ENCODE assay signal across 35 mouse cellular contexts in genomic region chr3:37152274-37152673, GRCm38 (mm10). TPM values are rescaled to one million over a fixed set of nuclear protein-coding genes. Genes with fewer than 3 reads are reported as not detected.
A peak's percentile ranks its signal among the peaks of the same experiment; 100 is the strongest.
DNase-seq lines count a peak whose midpoint lies in the region; ATAC-seq and TF ChIP-seq lines count a peak whose summit lies in the region.
"Had no signal": no experiment of that assay in that cellular context is flagged by ENCODE, and none has a peak within 500 bp of the region (broad histone marks: within the 10 kb centered on the region; RNA-seq: fewer than 3 reads in every experiment).

No protein-coding gene starts in this region.

- H3K4me2 ChIP-seq in liver, postnatal 0 days (ENCODE audit: low read depth, low read length) = no peak overlapping the region
- H3K4me2 ChIP-seq: embryonic facial prominence, embryonic 12.5 days; heart, embryonic 15.5 days; hindbrain, embryonic 13.5 days; neural tube, embryonic 15.5 days had no signal

- H3K27me3 ChIP-seq in liver, postnatal 0 days (ENCODE audit: insufficient read depth, low read length) = no peaks in the 10 kb centered on the region
- H3K27me3 ChIP-seq: CH12.LX; embryonic facial prominence, embryonic 12.5 days; heart, embryonic 15.5 days; hindbrain, embryonic 13.5 days; neural tube, embryonic 15.5 days had no signal

- H3K4me1 ChIP-seq in liver, postnatal 0 days (ENCODE audit: insufficient read depth) = 0 out of 2 replicates have a peak, but pooled peaks cover 2% of the 10 kb centered on the region
- H3K4me1 ChIP-seq: embryonic facial prominence, embryonic 12.5 days; hindbrain, embryonic 13.5 days; neural tube, embryonic 15.5 days had no signal

- H3K27ac ChIP-seq in liver, postnatal 0 days (ENCODE audit: low read depth) = no peak overlapping the region
- H3K27ac ChIP-seq: embryonic facial prominence, embryonic 12.5 days; heart, embryonic 15.5 days; hindbrain, embryonic 13.5 days; neural tube, embryonic 15.5 days; stomach, postnatal 0 days had no signal

- 62% methylated on average over 10 of the region's 10 CpGs for WGBS in liver, postnatal 0 days (ENCODE audit: insufficient replicate concordance)

- DNase-seq in frontal cortex, postnatal 36 days (ENCODE audit: low spot score in 2 of 2) = no peak
- peak; percentile 48 to 55 for DNase-seq in spleen, postnatal 36 days (ENCODE audit: low spot score in 2 of 2)
- no peak for DNase-seq in spleen, postnatal 10 days (ENCODE audit: low spot score in 2 of 2)
- peak; percentile 55 for DNase-seq in CD4-positive, CD25-positive, alpha-beta regulatory T cell, adult 2 months (ENCODE audit: low read depth, low spot score)
- DNase-seq in layer of hippocampus, postnatal 25 days (ENCODE audit: extremely low spot score in 1 of 2, low spot score in 1 of 2) = no peak
- no peak for DNase-seq in liver, postnatal 0 days
- DNase-seq: adrenal gland, postnatal 14 days; cerebellum, adult 2 months; cerebellum, postnatal 25 days; forebrain, postnatal 0 days; gastrocnemius, postnatal 36 days; heart, postnatal 36 days; kidney, adult 2 months; kidney, postnatal 14 days; lung, postnatal 14 days had no signal

- no peak overlapping the region for H3K4me3 ChIP-seq in liver, postnatal 0 days (ENCODE audit: low read depth, low read length)
- H3K4me3 ChIP-seq: embryonic facial prominence, embryonic 12.5 days; heart, embryonic 15.5 days; hindbrain, embryonic 13.5 days; myocyte; neural tube, embryonic 15.5 days had no signal

- H3K9me3 ChIP-seq in liver, postnatal 0 days (ENCODE audit: low read length) = no peaks in the 10 kb centered on the region
- H3K9me3 ChIP-seq: embryonic facial prominence, embryonic 12.5 days; G1E; heart, embryonic 15.5 days; hindbrain, embryonic 13.5 days; neural tube, embryonic 15.5 days had no signal

- no peak overlapping the region for H3K9ac ChIP-seq in liver, postnatal 0 days (replicated peaks)
- H3K9ac ChIP-seq: embryonic facial prominence, embryonic 12.5 days; forebrain, postnatal 0 days; heart, embryonic 15.5 days; hindbrain, embryonic 13.5 days; neural tube, embryonic 15.5 days had no signal

- H3K36me3 ChIP-seq in liver, postnatal 0 days (replicated peaks; ENCODE audit: insufficient read depth, low read length) = no peaks in the 10 kb centered on the region
- H3K36me3 ChIP-seq: embryonic facial prominence, embryonic 12.5 days; G1E; heart, embryonic 15.5 days; hindbrain, embryonic 13.5 days; neural tube, embryonic 15.5 days had no signal

- TF ChIP-seq EP300 in liver, postnatal 0 days (IDR thresholded peaks at IDR 0.05; ENCODE audit: low read depth) = no peak

- peak; percentile 69 for ATAC-seq in frontal cortex, adult (ENCODE audit: low TSS enrichment)
- peak; percentile 9; the same call in 1 of the 2 replicates for ATAC-seq in megakaryocyte, adult 5-6 weeks (ENCODE audit: poor library complexity, severe bottlenecking)
- ATAC-seq in liver, postnatal 0 days = no peak
- ATAC-seq: forebrain, postnatal 0 days; midbrain, embryonic 16.5 days; Patski had no signal

- no peak for TF ChIP-seq CTCF in liver, postnatal 0 days (IDR thresholded peaks at IDR 0.05; ENCODE audit: low read depth)

RNA-seq across cellular contexts. Expression of gene Il2, which starts 26.5 kb away (rescaled TPM):
- 0.18 and 0.89 TPM in 2 replicates for total RNA-seq in megakaryocyte, adult 5-6 weeks (2015)
- total RNA-seq in megakaryocyte, adult 5-6 weeks (2017) = not detected in 2 replicates
- total RNA-seq in layer of hippocampus, postnatal 25 days (2021) = not detected
- 0.13 TPM in 1 of 2 replicates, not detected in the other for polyA plus RNA-seq in liver, postnatal 0 days (2015; fragmentation: Nextera tagmentation; extraction: Ambion mirVana)
- total RNA-seq: adrenal gland, postnatal 14 days; forebrain, postnatal 0 days; G1E; gastrocnemius, adult 18-20 months; gastrocnemius, postnatal 36 days; heart, adult 8-10 months; heart, postnatal 36 days; layer of hippocampus, adult 18-20 months; layer of hippocampus, postnatal 14 days; left cerebral cortex, postnatal 10 days; liver, adult 2 months; megakaryocyte-erythroid progenitor cell, adult 5-6 weeks had no signal
- polyA plus RNA-seq: G1E; liver, adult 2 months; liver, embryonic 16.5 days; myocyte had no signal

Comparison
In these comparisons a context has a peak if more than half of its experiments do, and no peak if none do; other contexts are left out.
1. DNase-seq: peak in spleen, postnatal 36 days (2 of 2) and CD4-positive, CD25-positive, alpha-beta regulatory T cell, adult 2 months (single experiment); none in frontal cortex, postnatal 36 days (0 of 2), spleen, postnatal 10 days (0 of 2), layer of hippocampus, postnatal 25 days (0 of 2) and liver, postnatal 0 days (single experiment).